Mouse (Mus musculus): Measurements from ENCODE around the gene Emb.

DNA sequence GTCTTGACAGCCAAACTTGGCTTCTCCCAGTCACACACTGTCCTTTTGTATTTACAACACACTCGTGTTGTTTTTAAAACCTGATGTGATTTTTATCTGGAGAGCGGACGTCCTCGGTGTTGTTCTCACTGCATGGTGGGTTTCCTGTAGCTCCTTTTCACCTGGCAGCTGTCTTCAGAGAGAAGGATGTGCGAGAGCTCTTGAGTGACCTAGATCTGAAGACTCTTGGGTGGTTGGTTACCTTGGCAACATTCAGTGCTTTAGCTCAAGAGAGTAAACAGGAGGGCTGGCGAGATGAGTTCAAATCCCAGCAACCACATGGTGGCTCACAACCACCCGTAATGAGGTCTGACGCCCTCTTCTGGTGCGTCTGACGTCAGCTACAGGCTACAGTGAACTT lies 7.8 kb downstream of the Emb start:
- TF ChIP-seq POLR2A (IDR thresholded peaks at IDR 0.05; ENCODE audit: insufficient read depth, low read depth, low read length) (no peak), CTCF (IDR thresholded peaks at IDR 0.05; ENCODE audit: insufficient read depth, low read depth, low read length) (no peak)

All from olfactory bulb, adult 2 months (tissue).